Mouse (Mus musculus): Measurements from ENCODE around the gene Il1rl2. TPM values are rescaled to one million over a fixed set of nuclear protein-coding genes. Genes with fewer than 3 reads are reported as not detected.

Il1rl2 gene
- total RNA-seq, 2 experiments from 2014 or later = 0.68 to 1.3 TPM

- TF ChIP-seq CTCF (IDR thresholded peaks at IDR 0.05) = no peak
- intact Hi-C loops (cut with DNase I) = no loop called here
- Histone ChIP-seq H3K4me3 (no peak overlapping the region), H3K27ac (no peak overlapping the region)
- DNase-seq (ENCODE audit: extremely low spot score in 1 of 2, low spot score in 2 of 2) = no peak
Observed at GRCm38 (mm10) chr1:40384931-40385545, 60.6 kb downstream of the Il1rl2 start.

GRCm38 (mm10) chr1:40391374-40391773, 67.0 kb downstream of the Il1rl2 start:
- no peak overlapping the region for H3K4me3 ChIP-seq
- DNase-seq (ENCODE audit: extremely low spot score in 1 of 2, low spot score in 2 of 2) = no peak
- intact Hi-C loops (cut with DNase I) = no loop called here
- no peak overlapping the region for H3K27ac ChIP-seq
- TF ChIP-seq CTCF (IDR thresholded peaks at IDR 0.05) = no peak

- DNase-seq (ENCODE audit: extremely low spot score in 1 of 2, low spot score in 2 of 2) = no peak
- Histone ChIP-seq H3K27ac (no peak overlapping the region), H3K4me3 (no peak overlapping the region)
- intact Hi-C loops (cut with DNase I) = no loop called here
- no peak for TF ChIP-seq CTCF (IDR thresholded peaks at IDR 0.05)
Observed at GRCm38 (mm10) chr1:40392535-40392934, 68.1 kb downstream of the Il1rl2 start.

GRCm38 (mm10) chr1:40393214-40393613, 68.8 kb downstream of the Il1rl2 start:
- Histone ChIP-seq H3K4me3 (no peak overlapping the region), H3K27ac (no peak overlapping the region)
- TF ChIP-seq CTCF (IDR thresholded peaks at IDR 0.05) = no peak
- intact Hi-C loops (cut with DNase I) = no loop called here
- no peak for DNase-seq (ENCODE audit: extremely low spot score in 1 of 2, low spot score in 2 of 2)

GRCm38 (mm10) chr1:40399639-40400038, 75.2 kb downstream of the Il1rl2 start:
- no peak for TF ChIP-seq CTCF (IDR thresholded peaks at IDR 0.05)
- H3K4me3 ChIP-seq = no peak overlapping the region
- intact Hi-C loops (cut with DNase I) = no loop called here
- DNase-seq (ENCODE audit: extremely low spot score in 1 of 2, low spot score in 2 of 2) = no peak
- no peak overlapping the region for H3K27ac ChIP-seq

GRCm38 (mm10) chr1:40404682-40405081, 80.3 kb downstream of the Il1rl2 start:
- intact Hi-C loops (cut with DNase I) = no loop called here
- DNase-seq (ENCODE audit: extremely low spot score in 1 of 2, low spot score in 2 of 2) = peak in 1 of 2 experiments; percentile 11
- TF ChIP-seq CTCF (IDR thresholded peaks at IDR 0.05) = no peak; the same call in 1 of the 2 replicates
- Histone ChIP-seq H3K27ac (no peak overlapping the region), H3K4me3 (no peak overlapping the region)

GRCm38 (mm10) chr1:40409882-40410281, 85.5 kb downstream of the Il1rl2 start:
- H3K27ac ChIP-seq = no peak overlapping the region
- DNase-seq (ENCODE audit: extremely low spot score in 1 of 2, low spot score in 2 of 2) = no peak
- H3K4me3 ChIP-seq = no peak overlapping the region
- intact Hi-C loops (cut with DNase I) = no loop called here
- no peak for TF ChIP-seq CTCF (IDR thresholded peaks at IDR 0.05)

- no peak for DNase-seq (ENCODE audit: extremely low spot score in 1 of 2, low spot score in 2 of 2)
- intact Hi-C loops (cut with DNase I) = no loop called here
- TF ChIP-seq CTCF (IDR thresholded peaks at IDR 0.05) = no peak
- Histone ChIP-seq H3K4me3 (no peak overlapping the region), H3K27ac (no peak overlapping the region)
Observed at GRCm38 (mm10) chr1:40413039-40413438, 88.6 kb downstream of the Il1rl2 start.

GRCm38 (mm10) chr1:40414276-40414675, 89.9 kb downstream of the Il1rl2 start:
- DNase-seq (ENCODE audit: extremely low spot score in 1 of 2, low spot score in 2 of 2) = no peak
- H3K27ac ChIP-seq = no peak overlapping the region
- intact Hi-C loops (cut with DNase I) = no loop called here
- no peak overlapping the region for H3K4me3 ChIP-seq
- TF ChIP-seq CTCF (IDR thresholded peaks at IDR 0.05) = no peak

GRCm38 (mm10) chr1:40414863-40415656, 90.7 kb downstream of the Il1rl2 start:
- Histone ChIP-seq H3K27ac (no peak overlapping the region), H3K4me3 (no peak overlapping the region)
- no peak for DNase-seq (ENCODE audit: extremely low spot score in 1 of 2, low spot score in 2 of 2)
- TF ChIP-seq CTCF (IDR thresholded peaks at IDR 0.05) = no peak
- intact Hi-C loops (cut with DNase I) = no loop called here

GRCm38 (mm10) chr1:40417034-40417433, 92.6 kb downstream of the Il1rl2 start:
- no peak for TF ChIP-seq CTCF (IDR thresholded peaks at IDR 0.05)
- H3K4me3 ChIP-seq = no peak overlapping the region
- intact Hi-C loops (cut with DNase I) = no loop called here

More at GRCm38 (mm10) chr1:40417034-40417433, 92.6 kb downstream of the Il1rl2 start:
- no peak overlapping the region for H3K27ac ChIP-seq
- no peak for DNase-seq (ENCODE audit: extremely low spot score in 1 of 2, low spot score in 2 of 2)

Other genes with a start within 250 kb of the Il1rl2 start
- gene Il1r1, start 99.5 kb upstream of the Il1rl2 start, total RNA-seq (2021) = 1 to 10 TPM; 2.5 to 3.2 TPM
- gene Il1rl1, start 105.0 kb downstream of the Il1rl2 start, total RNA-seq (2021) = under 1 TPM in 1 of 2 experiments, not detected in 1; 0.14 TPM
- not detected for gene Il18r1, start 140.9 kb downstream of the Il1rl2 start, total RNA-seq (2021)
- gene Il18rap, start 190.8 kb downstream of the Il1rl2 start, total RNA-seq (2021) = under 1 TPM; 0.07 to 0.41 TPM